Mouse (Mus musculus) thymus, adult 2 months (tissue): Measurements from ENCODE around the gene Fam189b. TPM values are rescaled to one million over a fixed set of nuclear protein-coding genes. Genes with fewer than 3 reads are reported as not detected.
"Not testable (repeated sequence)": the region's sequence is repeated elsewhere in the genome, so short reads cannot be mapped to it uniquely, and the experiment has no call there.

Experiments
- DNase-seq: peaks from one replicate; pipeline ENCODE4 v3.0.0; 2021
- H3K27ac ChIP-seq: fragments of 200-500 bp; 2 replicates; pipeline ENCODE4 v1.5.1; 2012; ENCODE audit warnings: low read length, control low read depth; ENCODE audit not compliant: control insufficient read depth, insufficient read depth
- H3K27me3 ChIP-seq: fragments of 200-500 bp; 2 replicates; pipeline ENCODE4 v1.6.1; 2012; ENCODE audit warnings: mild to moderate bottlenecking, low read length, moderate library complexity, mixed read lengths; ENCODE audit not compliant: control insufficient read depth, insufficient read depth
- H3K36me3 ChIP-seq: fragments of 200-500 bp; 2 replicates; pipeline ENCODE4 v1.6.1; 2012; ENCODE audit warnings: mild to moderate bottlenecking, low read length, moderate library complexity; ENCODE audit not compliant: control insufficient read depth, insufficient read depth
- H3K4me1 ChIP-seq: fragments of 200-500 bp; replicated peaks from 2 replicates; pipeline ENCODE4 v1.6.1; 2012; ENCODE audit warnings: low read length; ENCODE audit not compliant: control insufficient read depth, insufficient read depth
- H3K4me3 ChIP-seq: fragments of 200-500 bp; 2 replicates; pipeline ENCODE4 v1.5.1; 2012; ENCODE audit warnings: mild to moderate bottlenecking, low read length, control low read depth, moderate library complexity; ENCODE audit not compliant: control insufficient read depth, insufficient read depth
- CTCF ChIP-seq: fragments of 200-500 bp; IDR thresholded peaks from 2 replicates; pipeline ENCODE4 v1.5.1; 2012; ENCODE audit warnings: mild to moderate bottlenecking, control low read depth, low read length, moderate library complexity, borderline replicate concordance; ENCODE audit not compliant: control insufficient read depth, poor library complexity, insufficient read depth; ENCODE audit errors: extremely low read depth
- POLR2A ChIP-seq: fragments of 200-500 bp; IDR thresholded peaks from 2 replicates; pipeline ENCODE4 v1.6.1; 2012; ENCODE audit warnings: mild to moderate bottlenecking, low read length, control low read depth, moderate library complexity; ENCODE audit not compliant: control insufficient read depth, poor library complexity, insufficient read depth; ENCODE audit errors: extremely low read depth
- WGBS: fragments of 180-500 bp; shearing (Covaris S2); methylation state at CpG from one replicate; pipeline ENCODE4 v1.1.7; 2018; 5-methylcytosine and 5-hydroxymethylcytosine counted together
- polyA plus RNA-seq: library from polyadenylated mRNA; depleted of rRNA; stranded (reverse); fragments of >200 nt; gene quantifications from 2 replicates; pipeline ENCODE4 v1.2.3, GENCODE M21; 2012

Fam189b gene
- polyA plus RNA-seq, 1 experiment, result 250 TPM

DNA sequence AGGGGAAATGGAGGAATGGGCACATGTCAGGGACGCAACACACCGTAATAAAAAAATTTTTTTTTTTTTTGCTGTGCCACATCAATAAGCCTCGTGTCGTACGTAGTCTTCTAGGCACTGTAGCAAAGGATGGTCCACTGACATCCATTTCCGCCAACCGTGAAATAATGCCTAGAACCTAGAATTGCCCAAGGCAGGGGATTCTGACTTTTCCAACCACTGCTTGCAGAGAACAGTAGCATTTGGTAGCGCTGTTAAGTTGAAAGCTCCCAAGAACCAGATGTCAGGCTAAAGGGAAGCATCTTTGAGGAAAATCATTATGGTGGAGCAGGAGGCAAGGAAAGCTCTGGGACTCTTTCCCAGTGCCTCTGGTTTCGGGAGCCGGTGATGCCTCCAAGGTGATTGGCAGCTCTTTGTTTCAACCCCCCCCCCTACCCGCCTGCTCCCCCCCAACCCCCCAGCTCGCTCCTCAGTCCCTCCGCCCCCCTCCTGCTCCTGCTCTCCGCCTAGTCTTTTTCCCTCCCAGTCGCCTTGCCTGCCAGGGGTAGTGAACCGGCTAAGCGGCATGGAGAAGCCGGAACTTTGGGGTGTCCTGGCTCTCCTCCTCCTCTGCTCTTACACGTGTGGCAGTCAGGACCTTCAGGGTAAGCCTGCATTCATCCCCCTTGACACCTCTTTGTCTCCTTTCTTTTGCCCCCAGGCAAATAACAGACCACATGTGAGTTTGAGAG lies 31.9 kb downstream of the Fam189b start, which contains the start of gene Thbs3:
TSS of gene Thbs3 (plus strand) at position 500 of the 731 bp plus-strand sequence.
- TF ChIP-seq POLR2A (no peak), CTCF (no peak)
- DNase-seq, result no peak
- peaks cover 3% of the 10 kb centered on the region for H3K4me1 ChIP-seq
- H3K27ac ChIP-seq, result no peak within 1 kb of the TSS
- peaks cover 4% of the 10 kb centered on the region; the same call in 1 of the 2 replicates for H3K36me3 ChIP-seq
- H3K4me3 ChIP-seq, result peak within 1 kb of the TSS; percentile 79
- no peaks in the 10 kb centered on the region; the same call in 1 of the 2 replicates for H3K27me3 ChIP-seq
- 8% methylated on average over 19 of the region's 19 CpGs for WGBS

DNA sequence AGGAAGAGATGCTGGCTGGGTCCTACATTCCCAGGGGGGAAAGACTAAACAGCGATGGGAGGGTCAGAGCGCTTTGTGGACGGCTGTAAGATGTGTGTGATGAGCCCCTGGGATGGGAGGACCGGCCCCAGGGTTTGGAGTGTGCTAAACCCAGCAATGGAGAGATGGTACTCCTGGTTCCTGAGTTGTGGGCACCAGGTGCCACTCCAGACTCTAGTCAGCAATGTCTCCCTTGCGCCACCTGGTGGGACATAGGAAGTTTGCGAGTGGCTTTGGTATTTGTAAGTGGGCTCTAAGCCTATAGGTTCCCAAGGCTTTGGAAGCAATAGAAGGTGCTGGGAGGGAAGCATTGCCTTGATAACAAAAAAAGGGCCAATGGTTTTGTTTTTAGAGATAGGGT lies 32.9 kb downstream of the Fam189b start:
- Histone ChIP-seq H3K27ac (no peak overlapping the region), H3K4me3 (no peak overlapping the region), H3K36me3 (no peaks in the 10 kb centered on the region), H3K4me1 (peaks cover 3% of the 10 kb centered on the region), H3K27me3 (no peaks in the 10 kb centered on the region; the same call in 1 of the 2 replicates)
- DNase-seq, result peak; percentile 83
- peak; percentile 69; the same call in 1 of the 2 replicates for TF ChIP-seq CTCF
- TF ChIP-seq POLR2A, result no peak
- under 1% methylated on average over 6 of the region's 6 CpGs for WGBS

DNA sequence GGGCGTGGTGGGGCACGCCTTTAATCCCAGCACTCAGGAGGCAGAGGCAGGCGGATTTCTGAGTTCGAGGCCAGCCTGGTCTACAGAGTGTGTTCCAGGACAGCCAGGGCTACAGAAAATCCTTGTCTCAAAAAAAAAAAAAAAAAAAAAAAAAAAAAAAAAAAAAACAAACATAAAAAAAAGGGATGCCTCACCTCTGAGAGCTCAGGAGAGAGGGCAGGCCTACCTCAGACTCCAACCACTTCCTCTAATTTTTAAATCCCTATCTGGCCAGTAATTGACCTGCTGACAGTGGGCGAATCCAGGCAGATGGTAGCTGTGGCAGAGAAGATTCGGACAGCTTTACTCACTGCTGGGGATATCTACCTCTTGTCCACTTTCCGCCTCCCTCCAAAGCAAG lies 33.5 kb downstream of the Fam189b start:
- H3K27ac ChIP-seq, H3K36me3 ChIP-seq, DNase-seq, H3K4me1 ChIP-seq, H3K27me3 ChIP-seq, H3K4me3 ChIP-seq: not testable (repeated sequence)
- WGBS, result 76% methylated on average over 7 of the region's 7 CpGs

DNA sequence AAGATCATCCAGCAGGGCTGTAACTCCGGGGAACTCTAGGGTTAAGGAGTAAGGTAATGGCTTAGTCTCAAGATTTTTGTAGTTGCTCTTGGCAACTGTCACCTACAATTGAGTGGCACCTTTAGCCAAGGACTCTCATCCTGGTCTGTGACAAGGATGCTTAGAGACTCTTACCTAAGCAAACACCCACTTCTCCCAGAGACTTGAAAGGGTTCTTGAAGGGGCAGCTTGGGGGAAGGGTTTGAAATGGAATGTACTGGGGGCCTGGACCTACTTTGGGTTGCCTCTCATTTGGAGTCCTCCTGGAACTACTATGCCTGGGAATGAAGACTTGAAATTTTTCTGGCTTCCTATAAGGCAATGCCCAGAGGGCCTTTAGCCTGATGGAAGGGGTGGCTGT lies 35.3 kb downstream of the Fam189b start:
- Histone ChIP-seq H3K36me3 (no peaks in the 10 kb centered on the region), H3K27me3 (no peaks in the 10 kb centered on the region; the same call in 1 of the 2 replicates), H3K27ac (no peak overlapping the region), H3K4me1 (peaks cover 3% of the 10 kb centered on the region), H3K4me3 (no peak overlapping the region)
- no peak for DNase-seq
- no peak for TF ChIP-seq POLR2A
- TF ChIP-seq CTCF, result no peak
- 92% methylated on average over 1 of the region's 1 CpGs for WGBS

DNA sequence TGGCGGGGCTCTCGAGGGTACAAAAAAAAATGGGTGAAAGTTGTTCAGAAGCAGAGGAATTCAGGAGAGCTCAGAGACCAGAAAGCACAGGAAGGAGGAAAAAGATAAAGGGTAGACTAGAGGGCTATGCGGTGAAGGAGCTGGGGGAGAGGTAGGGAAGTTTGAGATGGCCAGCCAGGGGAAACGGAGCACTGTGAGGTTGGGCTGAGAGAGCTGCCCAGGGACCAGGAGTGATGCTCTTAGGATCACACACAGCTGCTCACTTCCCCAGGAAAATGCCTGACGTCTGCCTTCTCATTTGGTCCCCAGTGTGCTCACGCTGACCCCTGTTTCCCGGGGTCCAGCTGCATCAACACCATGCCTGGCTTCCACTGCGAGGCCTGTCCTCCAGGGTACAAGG lies 36.6 kb downstream of the Fam189b start:
- H3K4me1 ChIP-seq, result no peaks in the 10 kb centered on the region; the same call in 1 of the 2 replicates
- no peak overlapping the region for H3K4me3 ChIP-seq
- H3K27ac ChIP-seq, result no peak overlapping the region
- DNase-seq, result no peak
- no peak for TF ChIP-seq CTCF
- no peak for TF ChIP-seq POLR2A
- no peaks in the 10 kb centered on the region; the same call in 1 of the 2 replicates for H3K27me3 ChIP-seq
- WGBS, result 75% methylated on average over 8 of the region's 8 CpGs
- H3K36me3 ChIP-seq, result no peaks in the 10 kb centered on the region

DNA sequence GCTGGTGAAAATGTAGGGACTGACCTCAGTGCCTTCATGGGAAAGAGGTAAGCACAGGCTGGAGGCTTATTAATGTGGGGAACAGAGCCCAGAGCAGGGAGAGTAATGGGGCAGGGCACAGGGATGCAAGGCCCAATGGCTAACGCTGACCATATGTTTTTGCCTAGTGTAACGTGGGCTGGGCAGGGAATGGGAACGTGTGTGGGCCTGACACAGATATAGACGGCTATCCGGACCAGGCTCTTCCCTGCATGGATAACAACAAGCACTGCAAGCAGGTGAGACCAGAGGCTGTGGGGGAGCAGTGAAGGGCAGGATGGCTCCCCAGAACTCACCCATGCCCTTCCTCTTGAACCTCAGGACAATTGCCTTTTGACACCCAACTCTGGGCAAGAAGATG lies 38.2 kb downstream of the Fam189b start:
- Histone ChIP-seq H3K36me3 (no peaks in the 10 kb centered on the region), H3K27me3 (no peaks in the 10 kb centered on the region), H3K4me3 (no peak overlapping the region), H3K4me1 (no peaks in the 10 kb centered on the region), H3K27ac (no peak overlapping the region)
- TF ChIP-seq CTCF (no peak), POLR2A (no peak)
- no peak for DNase-seq
- 92% methylated on average over 5 of the region's 5 CpGs for WGBS

DNA sequence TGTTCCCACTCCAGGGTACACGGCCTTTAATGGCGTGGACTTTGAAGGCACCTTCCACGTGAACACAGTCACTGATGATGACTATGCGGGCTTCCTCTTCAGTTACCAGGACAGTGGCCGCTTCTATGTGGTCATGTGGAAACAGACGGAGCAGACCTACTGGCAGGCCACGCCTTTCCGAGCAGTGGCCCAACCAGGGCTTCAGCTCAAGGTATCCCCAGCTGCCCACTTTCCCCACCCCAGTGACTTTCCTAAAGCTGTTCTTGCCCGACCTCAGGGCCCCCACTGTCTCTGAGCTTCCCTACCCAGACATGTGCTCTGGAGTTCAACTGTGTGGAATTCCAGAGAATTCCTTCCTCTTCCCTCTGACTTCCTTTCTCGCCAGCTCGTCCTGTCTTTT lies 41.9 kb downstream of the Fam189b start:
- DNase-seq, result no peak
- peaks cover 16% of the 10 kb centered on the region for H3K4me1 ChIP-seq
- no peaks in the 10 kb centered on the region for H3K27me3 ChIP-seq
- 88% methylated on average over 11 of the region's 11 CpGs for WGBS
- TF ChIP-seq POLR2A (no peak), CTCF (no peak)
- H3K27ac ChIP-seq, result no peak overlapping the region
- no peak overlapping the region for H3K4me3 ChIP-seq
- no peaks in the 10 kb centered on the region for H3K36me3 ChIP-seq
